Mouse (Mus musculus): ENCODE data around the gene Rfc1.

The Rfc1 gene

GRCm38 (mm10) chr5:65335298-65336074 lies at the start of gene Rfc1:
TSS of gene Rfc1 (minus strand) at chr5:65335670.
- peak; percentile 92 for DNase-seq (ENCODE audit: extremely low spot score)

DNA sequence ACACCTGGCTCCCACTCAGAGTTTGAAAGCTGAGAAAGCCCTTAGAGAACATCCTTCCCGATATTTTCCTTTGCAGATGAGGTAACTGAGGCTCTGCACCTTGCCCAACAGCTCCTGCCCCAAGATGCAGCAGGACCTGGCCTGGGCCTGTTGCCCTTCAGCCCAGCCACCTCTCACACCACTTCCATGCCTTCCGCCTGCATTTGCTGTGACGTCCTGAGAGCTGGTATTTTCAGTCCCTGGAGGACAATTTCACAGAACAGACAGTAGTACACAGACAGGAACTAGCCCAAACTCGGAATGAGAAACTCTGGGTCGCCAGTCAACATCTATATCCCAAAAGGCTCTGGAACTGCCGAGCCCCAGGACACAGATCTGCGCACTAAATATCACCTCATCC lies 39.3 kb upstream of the Rfc1 start:
- DNase-seq (ENCODE audit: extremely low spot score) = no peak

GRCm38 (mm10) chr5:65371551-65371950 lies 36.1 kb upstream of the Rfc1 start:
- no peak for DNase-seq (ENCODE audit: extremely low spot score)

GRCm38 (mm10) chr5:65367837-65368236 lies 32.4 kb upstream of the Rfc1 start:
- no peak for DNase-seq (ENCODE audit: extremely low spot score)

GRCm38 (mm10) chr5:65357771-65358170 lies 22.3 kb upstream of the Rfc1 start:
- no peak for DNase-seq (ENCODE audit: extremely low spot score)

DNA sequence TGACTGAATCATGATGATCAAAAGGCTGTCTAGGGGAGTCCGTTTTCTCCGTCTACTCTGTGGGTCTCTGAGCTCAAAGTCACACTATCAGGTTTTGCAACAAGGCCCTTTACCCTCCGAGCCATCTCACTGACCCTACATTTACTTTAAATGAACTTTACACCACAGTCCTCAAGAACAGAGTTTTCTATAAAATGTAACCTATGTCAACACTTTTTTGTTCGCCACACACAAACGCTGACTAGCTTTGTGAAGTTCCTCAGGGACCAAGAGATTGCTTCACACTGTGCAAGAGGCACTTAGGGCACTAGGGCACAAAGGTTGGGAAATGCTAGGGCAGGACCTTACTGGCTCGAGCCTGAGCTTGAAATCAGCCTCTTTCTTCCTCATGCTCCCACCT lies 21.4 kb upstream of the Rfc1 start:
- no peak for DNase-seq (ENCODE audit: extremely low spot score)

DNA sequence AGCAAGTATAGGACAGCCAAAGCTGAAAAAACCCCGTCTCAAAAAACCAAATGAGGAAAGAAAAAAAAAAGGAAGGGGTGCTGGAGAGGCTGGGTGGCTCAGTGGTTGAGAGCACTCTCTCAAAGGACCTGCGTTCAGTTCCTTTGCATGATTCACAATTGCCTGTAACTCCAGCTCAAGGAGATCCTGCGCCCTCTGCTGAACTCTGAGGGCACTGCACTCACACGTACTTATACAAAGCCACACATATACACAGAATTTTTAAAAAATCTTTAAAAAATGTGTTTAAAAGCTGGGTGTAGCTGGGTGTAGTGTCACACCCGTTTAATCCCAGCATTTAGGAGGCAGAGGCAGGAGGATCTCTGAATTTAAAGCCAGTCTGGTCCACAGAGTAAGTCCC lies 19.5 kb upstream of the Rfc1 start:
- no peak for DNase-seq (ENCODE audit: extremely low spot score)

GRCm38 (mm10) chr5:65354097-65354496 lies 18.6 kb upstream of the Rfc1 start:
- no peak for DNase-seq (ENCODE audit: extremely low spot score)

DNA sequence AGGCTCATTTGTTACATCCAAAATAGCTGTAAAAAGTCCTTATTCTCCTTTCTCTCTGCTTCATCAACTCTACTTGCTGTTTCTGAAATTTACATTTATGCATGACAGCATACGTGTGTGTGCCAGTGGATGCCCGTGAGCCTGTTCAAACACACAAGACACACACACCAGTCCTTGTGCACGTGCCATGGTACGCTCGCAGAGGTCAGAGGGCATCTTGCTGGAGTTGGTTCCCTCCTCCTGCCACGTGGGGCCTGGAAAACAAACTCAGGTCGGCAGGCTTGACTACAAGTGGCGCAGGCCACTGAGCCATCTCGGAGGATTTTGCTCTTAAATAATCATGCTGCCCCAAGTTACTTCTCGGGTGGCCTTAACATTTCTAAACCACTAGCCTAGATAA lies 15.0 kb upstream of the Rfc1 start:
- no peak for DNase-seq (ENCODE audit: extremely low spot score)

DNA sequence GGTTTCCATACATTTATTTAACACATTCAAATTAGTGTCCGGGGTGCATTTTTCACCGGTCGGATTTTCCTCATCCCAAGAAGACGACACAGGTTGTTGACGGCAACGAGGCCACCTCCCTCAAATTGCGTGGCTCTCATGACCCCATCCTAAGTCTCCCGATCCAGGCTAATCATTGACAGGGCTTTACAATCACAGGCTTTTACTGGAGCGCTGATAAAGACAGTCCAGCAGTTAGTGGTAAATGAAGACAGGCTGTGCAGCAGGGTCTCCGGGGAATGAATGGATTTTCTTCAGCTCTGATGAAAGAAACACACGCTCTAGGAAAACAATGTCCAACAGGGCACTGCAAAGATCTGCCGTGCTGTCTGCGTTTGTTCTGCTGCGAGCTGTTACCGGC lies 12.7 kb upstream of the Rfc1 start, which contains the start of gene Klb:
Gene Klb, plus strand, starts transcription at position 147 of the 400 bp plus-strand sequence.
- DNase-seq (ENCODE audit: extremely low spot score) = peak; percentile 33

GRCm38 (mm10) chr5:65340167-65340566 lies 4.7 kb upstream of the Rfc1 start:
- DNase-seq (ENCODE audit: extremely low spot score) = no peak

GRCm38 (mm10) chr5:65338394-65338793 lies 2.9 kb upstream of the Rfc1 start:
- no peak for DNase-seq (ENCODE audit: extremely low spot score)

DNA sequence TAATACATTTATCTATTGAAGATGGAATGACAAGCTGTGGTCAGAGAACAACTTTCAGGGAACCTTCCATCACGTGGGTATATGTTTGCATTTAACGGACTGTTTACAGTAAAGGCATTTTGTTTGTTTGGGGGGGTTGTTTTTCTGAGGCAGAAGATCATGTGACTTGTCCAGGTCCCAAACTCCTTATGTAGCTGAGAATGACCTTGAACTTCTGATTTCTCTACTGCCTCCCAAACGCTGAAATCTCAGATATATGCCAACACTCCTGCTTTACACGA lies 545 bp upstream of the Rfc1 start:
- DNase-seq (ENCODE audit: extremely low spot score) = no peak

DNA sequence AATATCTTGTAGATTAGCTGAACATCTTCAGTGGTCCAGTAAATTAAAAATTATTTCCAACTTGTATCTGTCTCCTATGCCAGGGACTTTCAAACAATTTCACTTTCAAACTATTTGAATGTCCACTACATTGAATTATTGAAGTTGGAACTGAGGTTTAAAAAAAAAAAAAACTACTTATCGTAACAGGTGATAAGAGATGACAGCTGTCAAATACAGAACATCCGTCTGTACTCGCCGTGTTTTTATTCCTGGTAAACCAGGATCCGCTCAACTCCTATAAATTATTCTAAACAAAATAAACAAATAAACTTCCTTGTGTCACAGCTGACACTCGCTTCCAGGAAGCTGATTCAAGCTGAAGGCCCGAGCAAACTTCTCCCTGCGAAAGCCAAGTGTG lies 682 bp downstream of the Rfc1 start:
- DNase-seq (ENCODE audit: extremely low spot score) = no peak

GRCm38 (mm10) chr5:65329971-65330370 lies 5.5 kb downstream of the Rfc1 start:
- no peak for DNase-seq (ENCODE audit: extremely low spot score)

DNA sequence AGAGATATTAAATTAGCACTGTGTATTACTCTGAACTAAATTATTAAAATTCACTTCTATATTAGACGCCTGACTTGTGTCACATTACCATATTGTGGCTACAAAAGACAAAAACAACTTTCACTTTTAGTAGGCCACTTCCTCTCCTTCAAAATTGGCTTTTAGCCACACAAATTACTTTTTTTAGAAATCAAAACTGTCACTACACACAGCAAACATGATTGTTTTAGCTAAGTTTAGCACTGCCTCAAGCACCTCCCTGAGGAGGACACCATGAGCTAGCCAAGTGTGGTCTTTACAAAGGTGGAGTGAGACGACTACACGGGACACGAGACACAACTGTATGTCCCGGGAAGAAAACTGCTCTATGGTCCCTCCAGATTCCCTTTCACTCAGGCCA lies 9.3 kb downstream of the Rfc1 start:
- DNase-seq (ENCODE audit: extremely low spot score) = no peak

DNA sequence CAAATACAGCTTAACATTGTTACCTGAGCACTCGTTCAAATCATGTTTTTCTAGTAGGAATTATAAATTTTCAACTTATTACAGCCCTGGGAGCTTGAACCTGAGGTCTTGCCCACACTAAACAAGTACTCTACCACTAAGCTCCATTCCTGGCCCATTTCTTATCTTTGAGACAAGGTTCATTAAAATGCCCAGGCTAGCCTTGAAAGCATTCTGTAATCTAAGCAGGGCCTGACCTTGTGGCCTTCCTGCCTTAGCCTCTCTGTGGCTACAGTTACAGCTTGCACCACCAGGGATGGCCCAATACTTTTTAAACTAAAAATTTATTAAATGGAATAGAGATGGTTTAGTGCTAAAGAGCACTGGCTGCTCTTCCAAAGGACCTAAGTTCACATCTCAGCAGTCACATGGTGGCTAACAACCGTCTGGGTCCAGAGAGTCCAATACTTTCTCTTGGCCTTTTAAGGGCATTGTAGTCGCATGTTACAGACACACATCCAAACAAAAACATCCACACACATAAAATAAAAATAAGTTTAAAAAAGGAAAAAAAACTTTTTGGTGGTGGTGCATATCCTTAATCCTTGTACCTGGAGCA lies 10.6 kb downstream of the Rfc1 start:
- no peak for DNase-seq (ENCODE audit: extremely low spot score)

DNA sequence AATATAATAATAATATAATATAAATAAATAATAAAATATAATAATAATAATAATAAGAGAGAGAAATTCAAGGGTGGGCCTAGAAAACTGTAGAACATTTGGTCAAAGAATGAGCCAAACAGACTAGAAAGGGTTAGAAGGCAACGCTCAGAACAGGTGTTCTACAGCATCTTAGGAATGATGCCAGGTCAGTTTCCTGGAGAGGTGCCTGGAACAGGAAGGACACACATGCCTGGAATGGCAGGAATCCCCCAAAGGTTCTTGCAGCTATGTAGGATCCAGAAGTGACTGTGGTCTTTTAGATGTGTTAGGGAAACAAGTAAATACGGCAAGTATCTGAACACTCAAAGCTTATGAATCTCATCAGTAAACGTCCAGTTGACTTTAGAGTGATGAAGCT lies 11.2 kb downstream of the Rfc1 start:
- no peak for DNase-seq (ENCODE audit: extremely low spot score)

DNA sequence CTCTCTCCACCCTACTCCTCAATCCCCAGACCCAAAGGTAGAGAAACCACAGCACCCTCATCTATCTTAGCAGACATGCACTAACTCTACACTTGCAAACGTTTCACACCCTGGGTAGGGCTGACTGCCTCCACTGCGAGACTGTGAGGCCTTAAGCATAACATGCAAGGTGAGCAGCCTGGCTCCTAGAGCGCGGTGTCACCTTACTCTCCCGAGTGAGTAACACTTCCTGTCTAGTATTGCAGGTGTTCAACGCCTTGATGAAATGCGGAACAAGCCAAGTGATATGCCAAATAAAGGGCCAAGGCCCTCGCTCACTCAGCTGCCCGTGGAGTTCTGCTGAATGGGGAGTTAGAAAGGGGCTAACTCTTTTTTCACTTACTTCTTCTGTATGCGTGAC lies 13.3 kb downstream of the Rfc1 start:
- no peak for DNase-seq (ENCODE audit: extremely low spot score)

GRCm38 (mm10) chr5:65319176-65319575 lies 16.3 kb downstream of the Rfc1 start:
- DNase-seq (ENCODE audit: extremely low spot score) = no peak

- DNase-seq (ENCODE audit: extremely low spot score) = no peak
Measured at GRCm38 (mm10) chr5:65308866-65309265, 26.6 kb downstream of the Rfc1 start.

GRCm38 (mm10) chr5:65308208-65308607 lies 27.3 kb downstream of the Rfc1 start:
- no peak for DNase-seq (ENCODE audit: extremely low spot score)

GRCm38 (mm10) chr5:65305516-65305915 lies 30.0 kb downstream of the Rfc1 start:
- DNase-seq (ENCODE audit: extremely low spot score) = no peak

GRCm38 (mm10) chr5:65300121-65300520 lies 35.3 kb downstream of the Rfc1 start:
- DNase-seq (ENCODE audit: extremely low spot score) = no peak
